Mouse (Mus musculus) liver, embryonic 11.5 days (tissue): ENCODE data around the gene Rpl21. TPM values are rescaled to one million over a fixed set of nuclear protein-coding genes. Genes with fewer than 3 reads are reported as not detected.

Experiments
- ATAC-seq: fragments of 200-750 bp; cut with Nextera tagmentation; replicated peaks from 2 replicates; pipeline ENCODE4 v1.8.0; 2017; ENCODE audit warnings: moderate number of reproducible peaks, mild to moderate bottlenecking, moderate TSS enrichment, moderate library complexity; ENCODE audit not compliant: low FRiP score
- DNase-seq: peaks from one replicate; pipeline ENCODE4 v3.0.0-alpha.2; 2017; ENCODE audit warnings: low spot score
- H3K27ac ChIP-seq: fragments of 300-500 bp; sonication (generic); 2 replicates; pipeline ENCODE4 v1.5.1; 2014; ENCODE audit warnings: mild to moderate bottlenecking, low read depth, low read length, control low read depth
- H3K27me3 ChIP-seq: fragments of 300-500 bp; sonication (generic); replicated peaks from 2 replicates; pipeline ENCODE4 v1.6.1; 2014; ENCODE audit warnings: low read length, mixed read lengths; ENCODE audit not compliant: control insufficient read depth, insufficient read depth
- H3K36me3 ChIP-seq: fragments of 300-500 bp; sonication (generic); 2 replicates; pipeline ENCODE4 v1.6.1; 2014; ENCODE audit warnings: mild to moderate bottlenecking, low read length, moderate library complexity, mixed read lengths; ENCODE audit not compliant: control insufficient read depth, insufficient read depth
- H3K4me1 ChIP-seq: fragments of 300-500 bp; sonication (generic); replicated peaks from 2 replicates; pipeline ENCODE4 v1.6.1; 2014; ENCODE audit warnings: low read length, mixed read lengths; ENCODE audit not compliant: control insufficient read depth, insufficient read depth
- H3K4me2 ChIP-seq: fragments of 300-500 bp; sonication (generic); 2 replicates; pipeline ENCODE4 v1.6.1; 2014; ENCODE audit warnings: mild to moderate bottlenecking, control low read depth, moderate library complexity
- H3K4me3 ChIP-seq: fragments of 300-500 bp; sonication (generic); 2 replicates; pipeline ENCODE4 v1.5.1; 2014; ENCODE audit warnings: low read depth, low read length, control low read depth
- H3K9ac ChIP-seq: fragments of 300-500 bp; sonication (generic); 2 replicates; pipeline ENCODE4 v1.6.1; 2014; ENCODE audit warnings: low read depth, low read length, control low read depth
- H3K9me3 ChIP-seq: fragments of 300-500 bp; sonication (generic); 2 replicates; pipeline ENCODE4 v1.6.1; 2016; ENCODE audit warnings: low read length, inconsistent platforms, mixed read lengths; ENCODE audit not compliant: control insufficient read depth
- WGBS: fragments of 180-500 bp; shearing (Covaris S2); extraction: QIAGEN DNeasy Blood & Tissue Kit; methylation state at CpG from one replicate; pipeline ENCODE4 v1.1.7; 2014; 5-methylcytosine and 5-hydroxymethylcytosine counted together
- polyA plus RNA-seq: library from polyadenylated mRNA; unstranded; fragments of >200 nt; fragmentation: Nextera tagmentation; extraction: Ambion mirVana; gene quantifications from 2 replicates; pipeline ENCODE4 v1.2.1, GENCODE M21; 2014

Rpl21 gene
- polyA plus RNA-seq, 1 experiment from 2014 or later = 772 TPM

DNA sequence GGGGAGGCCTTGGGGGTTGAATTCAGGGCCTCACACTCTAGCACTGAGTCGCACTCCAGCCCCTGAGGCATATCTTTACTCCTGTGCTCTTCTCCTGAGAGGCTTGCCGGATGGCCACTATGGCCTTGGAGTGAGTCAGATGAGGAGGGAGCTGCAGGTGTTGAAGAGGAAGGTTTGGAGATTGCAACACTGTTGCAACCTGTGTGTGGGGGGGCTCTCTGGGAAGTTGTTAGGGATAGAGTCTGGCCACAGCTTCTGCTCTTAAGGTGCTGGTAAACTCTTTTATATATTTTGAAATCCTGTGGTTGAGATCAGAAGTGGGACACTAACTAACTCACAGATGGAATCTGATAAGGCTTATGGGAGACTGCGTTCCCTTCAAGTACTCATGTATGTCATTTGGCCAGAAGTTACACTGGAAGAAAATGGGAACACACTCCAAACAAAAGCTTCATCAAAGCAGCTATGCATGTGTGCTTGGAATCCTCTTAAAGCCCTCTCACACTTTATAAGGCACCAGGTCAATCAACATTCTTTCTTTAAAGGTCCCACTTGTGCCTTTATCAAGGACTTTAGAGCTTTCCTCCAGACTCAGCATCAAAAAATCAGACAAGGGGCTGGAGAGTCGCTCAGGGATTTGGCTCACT is 16.4 kb downstream of the Rpl21 start:
- Histone ChIP-seq H3K27me3 (peaks cover 14% of the 10 kb centered on the region), H3K4me2 (no peak overlapping the region), H3K27ac (no peak overlapping the region), H3K4me1 (peaks cover 3% of the 10 kb centered on the region; the same call in 1 of the 2 replicates), H3K4me3 (no peak overlapping the region), H3K9me3 (no peaks in the 10 kb centered on the region), H3K36me3 (no peaks in the 10 kb centered on the region), H3K9ac (no peak overlapping the region)
- no peak for DNase-seq
- WGBS = 80% methylated on average over 4 of the region's 4 CpGs
- no peak for ATAC-seq

DNA sequence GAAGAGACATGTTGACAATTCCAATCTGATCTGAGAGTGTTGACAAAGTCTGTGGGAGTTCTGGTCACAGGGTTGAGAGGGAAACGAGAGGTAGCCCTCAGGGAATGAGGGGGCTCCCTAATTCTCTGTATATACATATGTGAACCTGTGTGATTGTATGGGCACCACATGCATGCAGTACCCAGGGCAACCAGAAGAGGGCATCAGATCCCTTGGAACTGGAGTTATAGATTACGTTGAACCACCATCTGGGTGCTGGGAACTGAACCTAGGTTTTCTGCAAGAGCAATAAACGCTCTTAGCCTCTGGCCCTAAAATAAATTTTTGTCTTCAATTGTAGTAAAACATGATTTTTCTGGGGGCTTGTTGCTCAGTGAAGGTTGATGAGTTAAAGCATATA is 23.4 kb downstream of the Rpl21 start:
- no peak overlapping the region for H3K4me3 ChIP-seq
- H3K9ac ChIP-seq = no peak overlapping the region
- H3K4me1 ChIP-seq = no peaks in the 10 kb centered on the region
- H3K4me2 ChIP-seq = no peak overlapping the region
- H3K27me3 ChIP-seq = no peaks in the 10 kb centered on the region
- no peaks in the 10 kb centered on the region for H3K36me3 ChIP-seq
- 82% methylated on average over 3 of the region's 3 CpGs for WGBS
- H3K9me3 ChIP-seq = peaks cover 4% of the 10 kb centered on the region
- no peak overlapping the region for H3K27ac ChIP-seq
- no peak for ATAC-seq
- DNase-seq = no peak

DNA sequence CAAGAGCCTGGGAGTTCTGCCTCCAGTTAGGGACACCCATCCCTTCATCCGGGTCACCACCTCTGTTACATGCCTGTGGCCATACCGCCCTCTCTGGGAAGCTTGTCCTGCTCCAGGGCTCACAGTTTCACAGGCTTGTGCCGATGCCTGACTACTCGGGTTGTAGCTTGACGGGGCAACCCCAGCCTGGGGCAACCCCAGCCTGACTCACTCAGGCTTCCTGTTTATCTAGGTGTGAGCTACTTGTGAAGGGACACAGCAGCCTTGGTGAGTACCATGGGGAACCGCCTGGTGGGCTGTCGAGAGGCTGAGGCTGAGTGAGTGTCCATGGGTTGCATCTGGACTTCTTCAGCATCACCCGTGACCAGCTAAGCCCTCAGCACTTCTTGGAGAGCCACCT is 24.9 kb downstream of the Rpl21 start:
- Histone ChIP-seq H3K27ac (no peak overlapping the region), H3K36me3 (no peaks in the 10 kb centered on the region), H3K4me3 (no peak overlapping the region), H3K9ac (no peak overlapping the region), H3K27me3 (no peaks in the 10 kb centered on the region), H3K9me3 (peaks cover 4% of the 10 kb centered on the region), H3K4me1 (no peaks in the 10 kb centered on the region), H3K4me2 (no peak overlapping the region)
- DNase-seq (no peak), ATAC-seq (no peak)
- WGBS = 76% methylated on average over 8 of the region's 8 CpGs

DNA sequence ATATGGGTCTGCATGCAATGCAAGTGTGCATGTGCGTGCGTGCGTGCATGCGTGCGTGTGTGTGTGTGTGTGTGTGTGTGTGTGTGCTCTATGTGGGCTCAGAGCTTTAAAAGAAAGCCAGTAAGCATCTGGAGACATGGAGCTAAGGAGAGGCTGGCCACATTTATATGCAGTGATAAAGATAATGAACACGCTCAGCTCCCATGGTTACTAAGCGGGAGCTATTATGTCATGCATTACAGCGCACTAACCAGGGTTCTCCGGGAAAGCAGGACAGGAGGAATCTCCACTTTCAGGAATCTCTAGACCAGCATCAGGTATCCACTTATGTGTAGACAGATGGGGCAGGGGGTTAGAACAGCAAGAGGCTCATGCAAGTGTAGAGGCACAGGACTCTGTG is 26.1 kb downstream of the Rpl21 start:
- DNase-seq = no peak
- ATAC-seq = no peak
- Histone ChIP-seq H3K4me2 (no peak overlapping the region), H3K9me3 (peaks cover 4% of the 10 kb centered on the region), H3K4me1 (no peaks in the 10 kb centered on the region), H3K36me3 (no peaks in the 10 kb centered on the region), H3K27ac (no peak overlapping the region), H3K27me3 (no peaks in the 10 kb centered on the region), H3K4me3 (no peak overlapping the region), H3K9ac (no peak overlapping the region)
- WGBS = 92% methylated on average over 9 of the region's 9 CpGs

DNA sequence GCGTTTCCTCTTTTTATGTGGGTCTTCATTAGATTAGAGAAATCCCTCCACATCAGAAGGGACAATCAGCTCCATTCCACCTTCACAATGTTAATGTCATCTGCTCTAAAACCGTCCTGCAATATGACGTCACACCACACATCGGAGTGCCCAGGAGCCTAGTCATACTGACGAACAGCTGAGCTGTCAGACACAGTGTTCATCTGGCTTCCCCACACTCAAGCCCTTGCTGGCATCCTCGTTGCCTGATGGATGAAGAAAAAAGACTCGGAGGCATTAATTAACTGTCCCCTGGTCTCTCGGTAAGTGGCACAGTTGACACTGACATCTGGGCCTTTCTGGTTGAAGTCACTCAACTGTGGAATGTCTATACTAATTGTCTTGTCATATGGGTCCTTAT is 26.6 kb downstream of the Rpl21 start:
- no peaks in the 10 kb centered on the region for H3K4me1 ChIP-seq
- no peaks in the 10 kb centered on the region for H3K27me3 ChIP-seq
- DNase-seq = no peak
- H3K27ac ChIP-seq = no peak overlapping the region
- no peak overlapping the region for H3K9ac ChIP-seq
- ATAC-seq = no peak
- 81% methylated on average over 8 of the region's 8 CpGs for WGBS
- no peak overlapping the region for H3K4me3 ChIP-seq
- no peak overlapping the region for H3K4me2 ChIP-seq
- H3K9me3 ChIP-seq = peaks cover 4% of the 10 kb centered on the region
- H3K36me3 ChIP-seq = no peaks in the 10 kb centered on the region

DNA sequence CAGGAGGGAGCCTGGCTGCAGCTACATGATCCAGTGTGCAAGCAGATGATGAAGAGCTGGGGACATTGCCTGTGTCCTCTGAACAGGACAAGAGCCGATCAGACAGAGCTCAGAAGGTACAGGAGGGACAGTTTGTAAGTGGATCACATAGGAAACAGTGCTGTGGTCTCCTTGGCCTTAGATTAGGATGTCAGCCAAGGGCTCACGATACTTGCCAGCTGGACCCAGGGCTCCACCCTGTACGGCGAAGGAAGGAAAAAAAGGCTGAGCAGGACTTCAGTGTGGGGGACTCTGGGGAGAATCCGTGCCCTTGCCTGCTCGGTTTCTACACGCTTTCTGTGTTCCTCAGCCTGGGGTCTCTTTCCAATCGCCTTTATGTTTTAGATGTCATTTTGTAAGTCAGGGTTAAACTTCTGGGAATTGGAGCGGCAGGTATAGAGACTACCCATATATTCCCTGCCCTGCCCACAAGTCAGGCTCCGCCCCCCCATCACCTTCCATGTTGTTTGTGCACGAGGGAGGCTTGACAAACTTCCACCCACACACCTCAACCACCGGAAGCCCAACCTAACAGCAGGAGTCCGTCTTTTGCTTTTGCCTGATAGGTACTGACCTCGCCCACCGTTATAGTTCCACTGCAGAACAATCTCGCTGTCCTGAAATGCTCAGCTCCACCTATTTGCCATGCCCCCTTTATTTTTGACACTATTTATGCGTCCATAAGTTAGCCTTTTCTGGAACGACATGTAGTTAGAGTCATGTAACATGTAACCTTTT is 27.7 kb downstream of the Rpl21 start:
- no peak overlapping the region for H3K27ac ChIP-seq
- H3K4me3 ChIP-seq = no peak overlapping the region
- no peak overlapping the region for H3K9ac ChIP-seq
- WGBS = 68% methylated on average over 18 of the region's 18 CpGs
- peaks cover 4% of the 10 kb centered on the region for H3K9me3 ChIP-seq
- DNase-seq (no peak), ATAC-seq (peak; percentile 53; the same call in 1 of the 2 replicates)
- no peak overlapping the region for H3K4me2 ChIP-seq
- H3K4me1 ChIP-seq = peaks cover under 1% of the 10 kb centered on the region; the same call in 1 of the 2 replicates
- no peaks in the 10 kb centered on the region for H3K36me3 ChIP-seq
- no peaks in the 10 kb centered on the region for H3K27me3 ChIP-seq

DNA sequence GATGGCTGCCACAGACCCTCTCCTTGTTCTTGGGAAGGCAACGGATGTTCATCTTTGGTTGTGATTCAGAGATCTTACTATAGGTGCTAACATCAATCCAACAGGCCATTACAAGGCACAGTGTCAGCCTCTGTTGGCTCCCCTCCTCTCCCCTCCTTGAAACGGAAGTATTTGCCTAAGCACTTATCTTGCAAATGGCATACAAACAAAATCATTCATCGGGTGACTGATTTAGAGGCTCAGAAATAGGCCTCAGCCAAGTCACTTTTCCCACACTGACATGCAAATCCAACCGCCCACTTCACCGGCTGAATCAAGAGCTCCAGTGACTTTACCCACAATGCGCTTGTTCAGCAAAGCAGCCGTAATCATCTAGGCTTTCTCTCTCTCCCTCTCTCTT is 28.9 kb downstream of the Rpl21 start:
- WGBS = 64% methylated on average over 7 of the region's 7 CpGs
- DNase-seq = no peak
- Histone ChIP-seq H3K9me3 (no peaks in the 10 kb centered on the region), H3K36me3 (no peaks in the 10 kb centered on the region), H3K4me1 (peaks cover 8% of the 10 kb centered on the region), H3K4me3 (no peak overlapping the region), H3K27me3 (no peaks in the 10 kb centered on the region), H3K27ac (no peak overlapping the region), H3K9ac (no peak overlapping the region), H3K4me2 (no peak overlapping the region)
- no peak for ATAC-seq

DNA sequence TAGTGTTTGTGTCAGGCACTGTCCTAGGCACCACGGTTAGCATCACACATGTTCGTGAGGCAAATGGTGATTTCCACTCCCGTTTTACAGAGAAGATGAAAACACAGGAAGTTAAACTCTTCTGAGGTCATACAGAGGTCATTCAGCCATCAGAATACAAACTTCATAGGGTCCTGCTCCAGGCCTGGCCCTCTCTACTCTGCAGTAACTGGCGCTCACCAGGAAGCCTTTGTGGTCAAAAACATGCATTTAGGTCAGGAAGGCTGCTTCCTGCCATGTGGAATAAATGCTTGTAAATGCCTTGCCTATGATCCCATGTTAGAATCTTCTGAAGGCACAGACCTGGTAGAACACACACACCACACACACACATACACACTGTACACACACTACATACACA is 32.8 kb downstream of the Rpl21 start:
- Histone ChIP-seq H3K27ac (peak overlapping the region; percentile 61; the same call in 1 of the 2 replicates), H3K36me3 (no peaks in the 10 kb centered on the region), H3K4me2 (no peak overlapping the region), H3K4me1 (peaks cover 22% of the 10 kb centered on the region), H3K9ac (no peak overlapping the region), H3K27me3 (no peaks in the 10 kb centered on the region), H3K4me3 (no peak overlapping the region), H3K9me3 (no peaks in the 10 kb centered on the region)
- ATAC-seq (no peak), DNase-seq (no peak)
- 54% methylated on average over 4 of the region's 4 CpGs for WGBS

DNA sequence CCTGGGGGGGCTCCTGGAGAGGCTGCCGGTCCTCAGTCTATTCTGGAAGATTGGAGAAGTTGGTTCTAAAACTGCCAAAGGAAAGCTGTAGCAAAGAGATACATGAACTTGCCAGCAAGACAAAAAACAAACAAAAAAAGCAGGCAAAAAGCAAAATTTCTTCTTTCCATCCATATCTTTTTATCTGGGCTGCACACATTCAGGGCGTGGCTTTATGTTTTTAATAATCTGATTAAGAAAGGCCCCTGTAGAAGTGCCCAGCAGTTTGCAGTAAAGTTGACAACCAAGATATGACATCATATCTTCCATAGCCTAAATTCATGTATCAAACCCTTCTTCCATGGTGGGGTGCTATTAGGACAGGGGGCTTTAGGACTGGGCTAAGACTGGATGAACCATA is 33.6 kb downstream of the Rpl21 start:
- no peak for DNase-seq
- peak; percentile 72 for ATAC-seq
- no peak overlapping the region for H3K4me3 ChIP-seq
- H3K9ac ChIP-seq = no peak overlapping the region
- H3K4me2 ChIP-seq = peak overlapping the region; percentile 71
- peak overlapping the region; percentile 73; the same call in 1 of the 2 replicates for H3K27ac ChIP-seq
- H3K36me3 ChIP-seq = no peaks in the 10 kb centered on the region
- peaks cover 22% of the 10 kb centered on the region for H3K4me1 ChIP-seq
- H3K9me3 ChIP-seq = no peaks in the 10 kb centered on the region
- H3K27me3 ChIP-seq = no peaks in the 10 kb centered on the region
- WGBS = 51% methylated on average over 2 of the region's 2 CpGs
